ENCODE assay signal across 10 mouse cellular contexts in genomic region chr15:25459901-25460300, GRCm38 (mm10). TPM values are rescaled to one million over a fixed set of nuclear protein-coding genes. Genes with fewer than 3 reads are reported as not detected.
DNase-seq lines count a peak whose midpoint lies in the region; ATAC-seq and TF ChIP-seq lines count a peak whose summit lies in the region.
"Had no signal": no experiment of that assay in that cellular context is flagged by ENCODE, and none has a peak within 500 bp of the region (broad histone marks: within the 10 kb centered on the region; RNA-seq: fewer than 3 reads in every experiment).

No protein-coding gene starts in this region.

- no peaks in the 10 kb centered on the region for H3K36me3 ChIP-seq in heart, embryonic 10.5 days
- no peaks in the 10 kb centered on the region for H3K36me3 ChIP-seq in lung, embryonic 15.5 days
- no peaks in the 10 kb centered on the region for H3K36me3 ChIP-seq in heart, embryonic 15.5 days
- H3K36me3 ChIP-seq in small intestine, adult 2 months (ENCODE audit: control insufficient read depth, insufficient read depth, low read length) = no peaks in the 10 kb centered on the region
- H3K36me3 ChIP-seq: midbrain, embryonic 12.5 days had no signal

- intact Hi-C loops in heart, postnatal 14 days (cut with DNase I) = no loop called here
- intact Hi-C loops in gastrocnemius, postnatal 36 days (cut with DNase I) = no loop called here

- H3K4me1 ChIP-seq in heart, embryonic 10.5 days = peaks cover 5% of the 10 kb centered on the region; the same call in 1 of the 2 replicates
- peaks cover 25% of the 10 kb centered on the region for H3K4me1 ChIP-seq in lung, embryonic 15.5 days
- no peaks in the 10 kb centered on the region; the same call in 1 of the 2 replicates for H3K4me1 ChIP-seq in heart, embryonic 15.5 days (replicated peaks)
- H3K4me1 ChIP-seq in small intestine, adult 2 months (ENCODE audit: control insufficient read depth, insufficient read depth, insufficient read length, low read length) = no peaks in the 10 kb centered on the region

- H3K4me2 ChIP-seq in lung, embryonic 15.5 days = no peak overlapping the region
- H3K4me2 ChIP-seq in heart, embryonic 15.5 days = no peak overlapping the region
- H3K4me2 ChIP-seq: midbrain, embryonic 12.5 days had no signal

- TF ChIP-seq POLR2A in small intestine, adult 2 months (IDR thresholded peaks at IDR 0.05; ENCODE audit: low read depth, low read length) = no peak

- no peak for DNase-seq in heart, embryonic 10.5 days (ENCODE audit: low spot score)
- DNase-seq in heart, postnatal 14 days = no peak
- no peak for DNase-seq in lung, postnatal 4 days
- no peak for DNase-seq in gastrocnemius, postnatal 36 days
- no peak for DNase-seq in urinary bladder, postnatal 14 days (ENCODE audit: low spot score)
- DNase-seq: cerebellum, postnatal 25 days had no signal

- TF ChIP-seq CTCF in small intestine, adult 2 months (IDR thresholded peaks at IDR 0.05; ENCODE audit: extremely low read depth, insufficient read length, insufficient replicate concordance, low read depth, low read length) = no peak

- no peak overlapping the region for H3K4me3 ChIP-seq in heart, embryonic 10.5 days
- no peak overlapping the region for H3K4me3 ChIP-seq in lung, embryonic 15.5 days
- H3K4me3 ChIP-seq in heart, embryonic 15.5 days = no peak overlapping the region
- no peak overlapping the region for H3K4me3 ChIP-seq in small intestine, adult 2 months (ENCODE audit: low read depth, low read length)
- H3K4me3 ChIP-seq: midbrain, embryonic 12.5 days had no signal

- WGBS in heart, embryonic 10.5 days = 34% methylated on average over 7 of the region's 7 CpGs
- WGBS in lung, embryonic 15.5 days = 21% methylated on average over 7 of the region's 7 CpGs
- 21% methylated on average over 7 of the region's 7 CpGs for WGBS in heart, embryonic 15.5 days
- WGBS in small intestine, adult 2 months = 33% methylated on average over 7 of the region's 7 CpGs

- H3K27me3 ChIP-seq in heart, embryonic 10.5 days (ENCODE audit: insufficient read depth, poor library complexity, severe bottlenecking) = no peaks in the 10 kb centered on the region
- no peaks in the 10 kb centered on the region for H3K27me3 ChIP-seq in lung, embryonic 15.5 days
- H3K27me3 ChIP-seq in heart, embryonic 15.5 days = no peaks in the 10 kb centered on the region
- H3K27me3 ChIP-seq in small intestine, adult 2 months (ENCODE audit: control insufficient read depth, insufficient read depth, low read length) = no peaks in the 10 kb centered on the region

- peak; percentile 83; the same call in 1 of the 2 replicates for ATAC-seq in lung, embryonic 15.5 days (ENCODE audit: borderline replicate concordance, extremely low read depth, low FRiP score, low TSS enrichment)
- no peak for ATAC-seq in heart, embryonic 15.5 days (replicated peaks; ENCODE audit: insufficient number of reproducible peaks, insufficient read depth, low FRiP score, low read depth)

- H3K9me3 ChIP-seq in heart, embryonic 10.5 days = no peaks in the 10 kb centered on the region
- no peaks in the 10 kb centered on the region for H3K9me3 ChIP-seq in lung, embryonic 15.5 days
- no peaks in the 10 kb centered on the region for H3K9me3 ChIP-seq in heart, embryonic 15.5 days (replicated peaks)
- H3K9me3 ChIP-seq: midbrain, embryonic 12.5 days had no signal

- 0 out of 2 replicates have a peak overlapping the region, but pooled peaks have one; percentile 22 for H3K27ac ChIP-seq in heart, embryonic 10.5 days
- H3K27ac ChIP-seq in lung, embryonic 15.5 days = peak overlapping the region; percentile 82
- H3K27ac ChIP-seq in heart, embryonic 15.5 days = peak overlapping the region; percentile 31
- 0 out of 2 replicates have a peak overlapping the region, but pooled peaks have one; percentile 12 for H3K27ac ChIP-seq in small intestine, adult 2 months (ENCODE audit: insufficient read depth, low read depth, low read length)
- H3K27ac ChIP-seq: midbrain, embryonic 12.5 days had no signal

- no peak overlapping the region for H3K9ac ChIP-seq in lung, embryonic 15.5 days
- H3K9ac ChIP-seq in heart, embryonic 15.5 days = no peak overlapping the region
- H3K9ac ChIP-seq: midbrain, embryonic 12.5 days had no signal

RNA-seq across cellular contexts. Expression of gene Basp1, which starts 46.3 kb away (rescaled TPM):
- 8.8 and 22.0 TPM in 2 replicates for polyA plus RNA-seq in heart, embryonic 10.5 days (2016; fragmentation: Nextera tagmentation; extraction: Ambion mirVana)
- 1 to 10 TPM; 3.0 to 4.2 TPM for total RNA-seq in heart, postnatal 14 days (2021)
- polyA plus RNA-seq in lung, embryonic 15.5 days (2015; fragmentation: Nextera tagmentation; extraction: Ambion mirVana) = 28.4 and 32.1 TPM in 2 replicates
- polyA plus RNA-seq in heart, embryonic 15.5 days (2015; fragmentation: Nextera tagmentation; extraction: Ambion mirVana) = 7.8 and 13.3 TPM in 2 replicates
- polyA plus RNA-seq in small intestine, adult 2 months (2012; rRNA removed) = 4.1 and 6.2 TPM in 2 replicates
- 1 to 10 TPM; 2.2 to 2.3 TPM for total RNA-seq in gastrocnemius, postnatal 36 days (2021)

Comparison
In these comparisons a context has a peak if more than half of its experiments do, and no peak if none do; other contexts are left out.
1. H3K27ac ChIP-seq: peak in every context shown above with its lines; median percentile 82 in lung, embryonic 15.5 days; 31 in heart, embryonic 15.5 days; 22 in heart, embryonic 10.5 days; 12 in small intestine, adult 2 months.